Mouse (Mus musculus) forebrain, embryonic 14.5 days (tissue): Measurements from ENCODE around the gene 4931428F04Rik. TPM values are rescaled to one million over a fixed set of nuclear protein-coding genes. Genes with fewer than 3 reads are reported as not detected.

Experiments
- ATAC-seq: fragments of 200-750 bp; cut with Nextera tagmentation; 2 replicates; pipeline ENCODE4 v1.8.0; 2017; ENCODE audit warnings: mild to moderate bottlenecking, moderate library complexity
- DNase-seq: peaks from one replicate; pipeline ENCODE4 v3.0.0-alpha.2; 2015; ENCODE audit warnings: low spot score
- H3K27ac ChIP-seq: fragments of 300-500 bp; sonication (generic); 2 replicates; pipeline ENCODE4 v1.5.1; 2014; ENCODE audit warnings: low read depth, mild to moderate bottlenecking, control low read depth, low read length, moderate library complexity
- H3K27me3 ChIP-seq: fragments of 300-500 bp; sonication (generic); replicated peaks from 2 replicates; pipeline ENCODE4 v1.6.1; 2014; ENCODE audit warnings: low read length, control low read depth, mixed read lengths; ENCODE audit not compliant: control insufficient read depth, insufficient read depth
- H3K36me3 ChIP-seq: fragments of 300-500 bp; sonication (generic); 2 replicates; pipeline ENCODE4 v1.6.1; 2014; ENCODE audit warnings: low read length, control low read depth; ENCODE audit not compliant: control insufficient read depth, insufficient read depth
- H3K4me1 ChIP-seq: fragments of 300-500 bp; sonication (generic); 2 replicates; pipeline ENCODE4 v1.6.1; 2014; ENCODE audit warnings: antibody characterized with exemption, low read length, control low read depth; ENCODE audit not compliant: control insufficient read depth, insufficient read depth
- H3K4me2 ChIP-seq: fragments of 300-500 bp; sonication (generic); 2 replicates; pipeline ENCODE4 v1.6.1; 2014; ENCODE audit warnings: mild to moderate bottlenecking, control low read depth, low read length
- H3K4me3 ChIP-seq: fragments of 300-500 bp; sonication (generic); 2 replicates; pipeline ENCODE4 v1.5.1; 2014; ENCODE audit warnings: low read depth, low read length, control low read depth
- H3K9ac ChIP-seq: fragments of 300-500 bp; sonication (generic); 2 replicates; pipeline ENCODE4 v1.6.1; 2014; ENCODE audit warnings: mild to moderate bottlenecking, low read length, control low read depth, moderate library complexity
- H3K9me3 ChIP-seq: fragments of 300-500 bp; sonication (generic); replicated peaks from 2 replicates; pipeline ENCODE4 v1.6.1; 2016; ENCODE audit warnings: low read length, control low read depth, mixed read lengths; ENCODE audit not compliant: control insufficient read depth
- WGBS: fragments of 180-500 bp; shearing (Covaris S2); extraction: QIAGEN DNeasy Blood & Tissue Kit; methylation state at CpG from one replicate; pipeline ENCODE4 v1.1.7; 2014; 5-methylcytosine and 5-hydroxymethylcytosine counted together
- polyA plus RNA-seq: library from polyadenylated mRNA; unstranded; fragments of >200 nt; fragmentation: Nextera tagmentation; extraction: Ambion mirVana; gene quantifications from 2 replicates; pipeline ENCODE4 v1.2.1, GENCODE M21; 2014

Gene 4931428F04Rik
- polyA plus RNA-seq, 1 experiment from 2014 or later, result 67.9 TPM

DNA sequence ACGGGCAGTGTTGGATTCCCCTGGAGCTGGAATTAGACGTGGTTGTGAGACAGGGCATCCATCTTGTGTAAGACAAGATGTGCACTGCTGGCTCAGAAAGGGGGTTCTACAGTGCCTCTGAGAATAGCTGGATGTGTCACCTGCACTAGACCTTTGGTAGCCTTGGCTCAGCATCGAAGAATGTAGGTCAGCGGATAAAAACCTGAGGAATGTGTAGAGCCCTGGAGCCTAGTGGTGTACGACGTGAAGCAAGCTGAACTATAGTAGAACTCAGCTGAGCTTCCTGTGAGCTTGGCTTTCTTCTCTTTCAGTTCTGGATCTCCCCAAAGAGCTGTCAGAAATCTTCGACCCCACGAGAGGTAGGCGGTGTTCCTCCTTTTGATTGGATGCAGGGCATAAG is 14.2 kb upstream of the 4931428F04Rik start:
- peaks cover 5% of the 10 kb centered on the region for H3K4me1 ChIP-seq
- no peak overlapping the region for H3K27ac ChIP-seq
- no peak overlapping the region for H3K9ac ChIP-seq
- DNase-seq (no peak), ATAC-seq (no peak)
- 84% methylated on average over 9 of the region's 9 CpGs for WGBS
- H3K4me3 ChIP-seq, result no peak overlapping the region
- H3K4me2 ChIP-seq, result no peak overlapping the region
- H3K27me3 ChIP-seq, result no peaks in the 10 kb centered on the region
- H3K36me3 ChIP-seq, result peaks cover 81% of the 10 kb centered on the region
- no peaks in the 10 kb centered on the region for H3K9me3 ChIP-seq

DNA sequence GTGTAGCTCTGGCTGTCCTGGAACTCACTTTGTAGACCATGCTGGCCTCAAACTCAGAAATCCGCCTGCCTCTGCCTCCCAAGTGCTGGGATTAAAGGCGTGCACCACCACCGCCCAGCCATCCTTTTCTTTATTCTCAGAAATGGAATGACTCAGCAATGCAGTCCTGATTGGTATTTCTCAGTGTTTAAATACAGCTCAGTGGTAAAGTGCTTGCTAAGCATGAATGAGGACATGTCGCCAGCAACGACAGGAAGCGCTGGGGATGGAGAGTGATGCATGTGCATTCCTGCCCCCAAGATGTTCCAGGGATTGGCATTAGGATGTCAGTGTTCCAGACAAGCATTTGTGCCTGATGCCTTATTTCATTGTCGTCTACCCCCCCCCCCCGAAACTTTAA is 13.7 kb upstream of the 4931428F04Rik start:
- peaks cover 10% of the 10 kb centered on the region for H3K4me1 ChIP-seq
- H3K9me3 ChIP-seq, result no peaks in the 10 kb centered on the region
- no peaks in the 10 kb centered on the region for H3K27me3 ChIP-seq
- ATAC-seq, result no peak
- no peak overlapping the region for H3K4me3 ChIP-seq
- WGBS, result 94% methylated on average over 8 of the region's 8 CpGs
- no peak overlapping the region for H3K9ac ChIP-seq
- no peak overlapping the region for H3K27ac ChIP-seq
- H3K36me3 ChIP-seq, result peaks cover 80% of the 10 kb centered on the region
- no peak overlapping the region for H3K4me2 ChIP-seq
- DNase-seq, result no peak

DNA sequence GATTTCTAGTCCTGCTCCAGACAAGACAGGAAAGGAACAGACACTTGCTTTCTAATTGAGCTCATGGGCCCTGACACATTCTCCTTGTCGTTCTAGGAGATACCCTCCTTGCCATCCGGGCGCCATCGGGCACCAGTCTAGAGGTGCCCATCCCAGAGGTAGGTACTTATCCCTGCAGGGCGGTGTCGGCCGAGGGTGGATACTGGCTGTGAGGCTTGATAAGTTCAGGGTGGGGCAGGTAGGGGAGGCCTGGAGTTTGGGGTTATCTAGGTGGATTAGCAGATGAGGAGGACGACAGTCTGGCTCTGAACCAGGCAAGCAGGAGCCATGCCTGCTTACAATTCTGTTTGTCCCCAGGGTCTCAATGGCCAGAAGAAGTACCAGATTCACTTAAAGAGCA is 10.3 kb upstream of the 4931428F04Rik start:
- H3K4me2 ChIP-seq, result no peak overlapping the region
- no peak overlapping the region for H3K9ac ChIP-seq
- 96% methylated on average over 8 of the region's 8 CpGs for WGBS
- no peaks in the 10 kb centered on the region for H3K9me3 ChIP-seq
- DNase-seq (no peak), ATAC-seq (no peak)
- H3K4me3 ChIP-seq, result no peak overlapping the region
- no peak overlapping the region for H3K27ac ChIP-seq
- H3K27me3 ChIP-seq, result no peaks in the 10 kb centered on the region
- peaks cover 61% of the 10 kb centered on the region for H3K36me3 ChIP-seq
- peaks cover 15% of the 10 kb centered on the region for H3K4me1 ChIP-seq

GRCm38 (mm10) chr8:105298351-105299252 is 8.9 kb upstream of the 4931428F04Rik start:
- peaks cover 15% of the 10 kb centered on the region for H3K4me1 ChIP-seq
- ATAC-seq (no peak), DNase-seq (no peak)
- H3K27ac ChIP-seq, result no peak overlapping the region
- H3K4me3 ChIP-seq, result peak overlapping the region; percentile 97
- H3K9ac ChIP-seq, result peak overlapping the region; percentile 91
- H3K27me3 ChIP-seq, result no peaks in the 10 kb centered on the region
- no peaks in the 10 kb centered on the region for H3K9me3 ChIP-seq
- H3K36me3 ChIP-seq, result peaks cover 49% of the 10 kb centered on the region
- 64% methylated on average over 18 of the region's 18 CpGs for WGBS
- H3K4me2 ChIP-seq, result peak overlapping the region; percentile 92

- H3K36me3 ChIP-seq, result peaks cover 41% of the 10 kb centered on the region
- H3K27me3 ChIP-seq, result no peaks in the 10 kb centered on the region
- ATAC-seq (peak; percentile 95), DNase-seq (peak; percentile 96)
- H3K9me3 ChIP-seq, result no peaks in the 10 kb centered on the region
- under 1% methylated on average over 58 of the region's 58 CpGs for WGBS
- peak within 1 kb of the TSS; percentile 36; the same call in 1 of the 2 replicates for H3K27ac ChIP-seq
- H3K9ac ChIP-seq, result peak within 1 kb of the TSS; percentile 91
- H3K4me2 ChIP-seq, result peak within 1 kb of the TSS; percentile 92
- H3K4me3 ChIP-seq, result peak within 1 kb of the TSS; percentile 97
- peaks cover 15% of the 10 kb centered on the region for H3K4me1 ChIP-seq
Measured at GRCm38 (mm10) chr8:105297511-105298192, 8.0 kb upstream of the 4931428F04Rik start, which contains the start of gene E2f4. TSS of gene E2f4 (plus strand) at chr8:105297663.

DNA sequence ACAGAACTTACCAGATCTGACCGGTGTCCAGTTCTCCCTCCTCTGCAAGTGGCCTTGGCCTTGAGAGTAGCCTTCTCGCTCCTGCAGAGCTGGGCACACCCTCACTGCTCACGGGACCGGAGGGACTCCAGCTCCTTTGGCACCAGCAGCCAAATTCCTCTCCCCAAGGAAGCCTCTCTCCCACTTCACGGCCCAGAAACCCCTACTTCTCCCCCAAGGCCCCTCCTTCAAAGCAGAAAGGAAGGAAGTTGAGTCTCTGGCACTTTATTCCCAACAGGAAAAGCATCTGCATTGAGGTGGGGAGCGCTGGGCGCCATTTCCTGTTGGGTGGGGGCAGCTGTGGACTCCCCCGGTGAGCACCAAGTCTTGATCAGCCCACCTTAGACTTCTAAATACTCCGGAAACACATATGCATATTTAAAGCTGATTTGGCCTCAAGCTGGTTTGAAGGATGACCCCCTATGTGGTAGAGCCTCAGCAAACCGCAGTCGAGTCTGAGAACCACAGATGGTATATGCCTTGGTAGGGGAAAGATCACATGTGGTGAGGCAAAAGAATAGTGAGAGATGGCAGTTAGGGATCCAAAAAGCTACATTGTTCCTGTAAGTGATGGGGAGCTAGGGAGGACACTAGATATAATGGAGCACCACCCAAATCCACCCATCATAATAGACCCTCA is 6.4 kb upstream of the 4931428F04Rik start, which contains the start of gene Exoc3l:
TSS of gene Exoc3l (minus strand) at position 207 of the 679 bp plus-strand sequence.
- Histone ChIP-seq H3K4me1 (peaks cover 15% of the 10 kb centered on the region), H3K4me2 (peak within 1 kb of the TSS; percentile 92), H3K36me3 (peaks cover 25% of the 10 kb centered on the region), H3K9ac (peak within 1 kb of the TSS; percentile 91; the same call in 1 of the 2 replicates), H3K27me3 (no peaks in the 10 kb centered on the region), H3K4me3 (peak within 1 kb of the TSS; percentile 97; the same call in 1 of the 2 replicates), H3K9me3 (no peaks in the 10 kb centered on the region), H3K27ac (no peak within 1 kb of the TSS)
- WGBS, result 76% methylated on average over 11 of the region's 11 CpGs
- ATAC-seq, result no peak
- no peak for DNase-seq

DNA sequence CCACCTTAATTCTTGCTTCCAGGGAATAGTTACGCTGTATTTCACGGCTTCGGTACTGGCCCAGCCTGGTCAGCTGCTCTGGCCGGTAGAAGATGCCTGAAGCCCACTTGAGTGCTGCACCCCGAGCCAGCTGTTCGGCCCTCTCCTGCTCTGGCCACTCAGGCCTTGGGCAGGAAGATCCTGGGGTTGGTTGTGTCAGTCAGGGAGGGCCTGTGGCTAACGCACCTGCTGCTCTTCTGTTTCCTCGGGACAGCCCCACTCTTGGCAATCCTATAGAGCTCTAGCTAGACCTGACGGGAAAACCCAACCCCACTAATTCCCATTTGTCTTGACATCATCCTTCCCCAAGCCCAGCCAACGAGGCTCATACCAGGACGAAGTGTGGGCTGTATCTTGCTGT is 5.6 kb upstream of the 4931428F04Rik start:
- ATAC-seq (no peak), DNase-seq (no peak)
- no peaks in the 10 kb centered on the region for H3K9me3 ChIP-seq
- peaks cover 5% of the 10 kb centered on the region for H3K27me3 ChIP-seq
- 72% methylated on average over 11 of the region's 11 CpGs for WGBS
- H3K4me1 ChIP-seq, result peaks cover 15% of the 10 kb centered on the region
- no peak overlapping the region for H3K9ac ChIP-seq
- no peak overlapping the region for H3K4me3 ChIP-seq
- H3K4me2 ChIP-seq, result no peak overlapping the region
- H3K27ac ChIP-seq, result no peak overlapping the region
- peaks cover 17% of the 10 kb centered on the region for H3K36me3 ChIP-seq

DNA sequence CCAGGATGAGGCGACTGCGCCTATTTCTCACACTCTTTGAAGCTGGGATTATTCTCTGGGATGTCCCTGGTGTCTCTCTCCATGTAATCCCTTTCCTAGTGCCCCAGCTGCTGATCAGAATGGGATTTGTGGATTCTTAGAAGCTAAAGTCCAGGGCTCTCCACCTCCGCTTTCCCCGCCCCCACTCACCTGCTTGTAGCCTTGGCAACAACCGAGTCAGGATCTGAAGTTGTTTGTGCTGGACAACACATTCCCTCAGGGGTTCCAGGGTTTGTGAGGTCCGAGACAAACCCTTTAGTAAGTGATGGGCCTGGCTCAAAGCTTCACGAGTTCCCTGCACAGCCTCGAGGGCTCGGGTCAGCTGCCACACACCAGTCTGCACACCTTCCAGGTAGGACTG is 5.1 kb upstream of the 4931428F04Rik start:
- Histone ChIP-seq H3K9me3 (no peaks in the 10 kb centered on the region), H3K27ac (no peak overlapping the region), H3K4me2 (no peak overlapping the region), H3K27me3 (peaks cover 5% of the 10 kb centered on the region), H3K4me1 (peaks cover 17% of the 10 kb centered on the region), H3K4me3 (no peak overlapping the region), H3K36me3 (peaks cover 12% of the 10 kb centered on the region), H3K9ac (no peak overlapping the region)
- whole genome bisulfite sequencing, result 63% methylated on average over 9 of the region's 9 CpGs
- ATAC-seq (no peak), DNase-seq (no peak)
